Mouse (Mus musculus) embryonic facial prominence, embryonic 14.5 days (tissue): ENCODE data around the gene Pofut2. TPM values are rescaled to one million over a fixed set of nuclear protein-coding genes. Genes with fewer than 3 reads are reported as not detected.

Experiments used
- ATAC-seq: fragments of 200-750 bp; cut with Nextera tagmentation; 2 replicates; pipeline ENCODE4 v1.8.0; 2017; ENCODE audit warnings: low read depth, moderate number of reproducible peaks, moderate TSS enrichment
- DNase-seq: peaks from one replicate; pipeline ENCODE4 v3.0.0-alpha.2; 2015; ENCODE audit warnings: low spot score
- H3K27ac ChIP-seq: fragments of 300-500 bp; sonication (generic); replicated peaks from 2 replicates; pipeline ENCODE4 v1.5.1; 2014; ENCODE audit warnings: low read depth, mild to moderate bottlenecking, low read length, moderate library complexity
- H3K27me3 ChIP-seq: fragments of 300-500 bp; sonication (generic); replicated peaks from 2 replicates; pipeline ENCODE4 v1.6.1; 2014; ENCODE audit warnings: low read length; ENCODE audit not compliant: control insufficient read depth, insufficient read depth
- H3K36me3 ChIP-seq: fragments of 300-500 bp; sonication (generic); 2 replicates; pipeline ENCODE4 v1.6.1; 2014; ENCODE audit warnings: low read length, mixed read lengths; ENCODE audit not compliant: control insufficient read depth, insufficient read depth
- H3K4me1 ChIP-seq: fragments of 300-500 bp; sonication (generic); 2 replicates; pipeline ENCODE4 v1.6.1; 2014; ENCODE audit warnings: antibody characterized with exemption, low read length; ENCODE audit not compliant: control insufficient read depth, insufficient read depth
- H3K4me2 ChIP-seq: fragments of 300-500 bp; sonication (generic); 2 replicates; pipeline ENCODE4 v1.6.1; 2014; ENCODE audit warnings: low read depth, mild to moderate bottlenecking, low read length, moderate library complexity, mixed read lengths
- H3K4me3 ChIP-seq: fragments of 300-500 bp; sonication (generic); 2 replicates; pipeline ENCODE4 v1.5.1; 2014; ENCODE audit warnings: low read depth, mild to moderate bottlenecking, low read length
- H3K9ac ChIP-seq: fragments of 300-500 bp; sonication (generic); 2 replicates; pipeline ENCODE4 v1.6.1; 2014; ENCODE audit warnings: low read depth, mild to moderate bottlenecking, low read length, moderate library complexity, mixed read lengths
- H3K9me3 ChIP-seq: fragments of 300-500 bp; sonication (generic); 2 replicates; pipeline ENCODE4 v1.6.1; 2016; ENCODE audit warnings: low read length; ENCODE audit not compliant: control insufficient read depth
- WGBS: fragments of 180-500 bp; shearing (Covaris S2); extraction: QIAGEN DNeasy Blood & Tissue Kit; methylation state at CpG from one replicate; pipeline ENCODE4 v1.1.7; 2014; 5-methylcytosine and 5-hydroxymethylcytosine counted together
- polyA plus RNA-seq: library from polyadenylated mRNA; unstranded; fragments of >200 nt; fragmentation: Nextera tagmentation; extraction: Ambion mirVana; gene quantifications from 2 replicates; pipeline ENCODE4 v1.2.1, GENCODE M21; 2014

Gene Pofut2
- polyA plus RNA-seq, 1 experiment from 2014 or later = 168 TPM

- ATAC-seq (no peak), DNase-seq (no peak)
- Histone ChIP-seq H3K9ac (no peak overlapping the region), H3K27me3 (no peaks in the 10 kb centered on the region), H3K4me3 (no peak overlapping the region), H3K4me2 (no peak overlapping the region), H3K36me3 (no peaks in the 10 kb centered on the region), H3K27ac (no peak overlapping the region), H3K9me3 (no peaks in the 10 kb centered on the region), H3K4me1 (peaks cover 9% of the 10 kb centered on the region)
- 67% methylated on average over 2 of the region's 2 CpGs for WGBS
Observed at GRCm38 (mm10) chr10:77216313-77216712, 42.7 kb upstream of the Pofut2 start.

DNA sequence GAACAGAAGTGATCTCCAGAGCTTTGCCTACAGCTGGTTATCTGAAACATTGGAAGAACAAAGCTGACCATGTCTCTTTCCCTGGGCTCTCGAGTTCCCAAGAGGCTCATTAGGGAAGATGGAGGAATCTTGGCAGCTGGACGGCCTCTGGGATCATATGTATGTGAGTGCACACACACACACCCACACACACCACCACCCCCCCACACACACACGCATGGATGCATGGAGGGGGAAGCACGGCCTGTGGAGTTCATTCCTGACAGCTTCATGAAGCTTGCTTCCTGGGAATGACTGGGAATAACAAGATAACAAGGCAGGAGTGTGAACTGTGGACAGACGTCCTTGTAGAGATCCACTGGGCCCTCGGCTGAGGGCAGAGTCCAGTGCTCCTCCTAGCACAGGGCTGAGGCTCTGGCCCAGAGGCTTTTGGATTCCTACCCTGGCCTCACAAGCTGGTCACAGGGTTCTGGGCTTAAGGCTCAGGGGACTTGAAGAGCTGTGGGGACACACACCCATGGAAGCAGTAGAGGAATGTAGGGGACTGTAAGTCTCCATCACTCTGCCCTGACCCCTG lies 41.8 kb upstream of the Pofut2 start:
- H3K4me1 ChIP-seq = peaks cover 6% of the 10 kb centered on the region
- no peak overlapping the region for H3K4me2 ChIP-seq
- ATAC-seq = no peak
- H3K36me3 ChIP-seq = no peaks in the 10 kb centered on the region
- no peak for DNase-seq
- 80% methylated on average over 6 of the region's 6 CpGs for WGBS
- H3K4me3 ChIP-seq = no peak overlapping the region
- H3K27ac ChIP-seq = no peak overlapping the region
- no peak overlapping the region for H3K9ac ChIP-seq
- H3K27me3 ChIP-seq = no peaks in the 10 kb centered on the region
- no peaks in the 10 kb centered on the region for H3K9me3 ChIP-seq

- WGBS = 85% methylated on average over 4 of the region's 4 CpGs
- H3K4me1 ChIP-seq = peaks cover 3% of the 10 kb centered on the region; the same call in 1 of the 2 replicates
- DNase-seq (no peak), ATAC-seq (no peak)
- no peak overlapping the region for H3K27ac ChIP-seq
- no peaks in the 10 kb centered on the region for H3K9me3 ChIP-seq
- H3K9ac ChIP-seq = no peak overlapping the region
- no peaks in the 10 kb centered on the region for H3K27me3 ChIP-seq
- no peak overlapping the region for H3K4me2 ChIP-seq
- H3K36me3 ChIP-seq = no peaks in the 10 kb centered on the region
- no peak overlapping the region for H3K4me3 ChIP-seq
Observed at GRCm38 (mm10) chr10:77218059-77218458, 41.0 kb upstream of the Pofut2 start.

DNA sequence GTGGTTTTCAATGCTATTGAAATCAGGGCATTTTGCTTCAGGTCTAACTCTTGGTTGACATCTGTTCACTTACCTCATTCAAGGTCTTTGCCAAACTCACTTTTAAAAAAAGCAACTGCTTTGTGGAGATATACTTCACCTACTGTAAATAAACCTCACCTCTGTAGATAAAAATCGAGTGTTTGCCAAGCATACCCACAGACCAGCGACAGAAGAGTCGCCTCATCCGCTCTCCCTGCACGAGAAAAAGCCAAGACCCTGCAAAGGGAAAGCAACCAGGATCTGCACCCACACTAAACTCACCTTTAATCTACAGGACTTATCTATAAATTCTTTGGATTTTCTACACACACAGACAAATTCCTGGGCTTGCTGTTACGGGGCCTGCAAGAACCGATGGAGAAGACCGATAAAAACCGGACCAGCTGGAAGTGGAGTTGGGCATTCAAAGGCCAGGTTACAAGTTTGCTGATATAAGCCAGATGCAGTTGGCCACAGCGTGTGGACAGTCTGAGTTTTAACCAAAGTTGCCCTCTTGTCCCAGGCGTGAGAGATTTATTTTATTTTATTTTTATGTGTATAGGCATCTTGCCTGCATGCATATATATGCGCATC lies 39.5 kb upstream of the Pofut2 start:
- DNase-seq = no peak
- H3K4me2 ChIP-seq = no peak overlapping the region
- no peak overlapping the region for H3K9ac ChIP-seq
- H3K36me3 ChIP-seq = no peaks in the 10 kb centered on the region
- H3K4me1 ChIP-seq = peaks cover 3% of the 10 kb centered on the region; the same call in 1 of the 2 replicates
- H3K9me3 ChIP-seq = no peaks in the 10 kb centered on the region
- H3K27ac ChIP-seq = no peak overlapping the region
- 81% methylated on average over 12 of the region's 12 CpGs for WGBS
- no peaks in the 10 kb centered on the region for H3K27me3 ChIP-seq
- no peak for ATAC-seq
- H3K4me3 ChIP-seq = no peak overlapping the region

DNA sequence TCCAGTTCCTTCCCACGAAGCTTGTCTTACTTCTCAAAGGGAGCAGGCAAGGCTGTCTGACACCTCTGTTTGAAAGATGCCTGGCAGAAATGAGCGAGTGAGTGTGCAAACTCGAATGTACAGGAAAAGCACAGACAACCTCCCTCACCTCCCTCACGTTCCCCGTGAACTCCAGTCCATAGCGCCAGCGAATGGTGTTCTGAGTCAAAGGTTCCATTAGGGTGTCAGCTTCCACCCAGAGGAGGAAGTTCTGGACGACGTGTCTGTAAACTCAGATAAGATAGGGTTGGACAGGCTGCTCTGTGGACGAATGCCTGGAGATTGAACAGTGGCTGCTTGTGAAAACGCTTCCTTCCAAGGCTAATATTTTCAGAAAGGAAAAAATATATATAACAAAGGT lies 37.9 kb upstream of the Pofut2 start:
- peaks cover 3% of the 10 kb centered on the region; the same call in 1 of the 2 replicates for H3K4me1 ChIP-seq
- no peak overlapping the region for H3K4me3 ChIP-seq
- no peak overlapping the region for H3K9ac ChIP-seq
- no peaks in the 10 kb centered on the region for H3K9me3 ChIP-seq
- H3K36me3 ChIP-seq = no peaks in the 10 kb centered on the region
- no peaks in the 10 kb centered on the region for H3K27me3 ChIP-seq
- peak; percentile 34 for DNase-seq
- ATAC-seq = no peak
- no peak overlapping the region for H3K27ac ChIP-seq
- WGBS = 41% methylated on average over 11 of the region's 11 CpGs
- H3K4me2 ChIP-seq = no peak overlapping the region

DNA sequence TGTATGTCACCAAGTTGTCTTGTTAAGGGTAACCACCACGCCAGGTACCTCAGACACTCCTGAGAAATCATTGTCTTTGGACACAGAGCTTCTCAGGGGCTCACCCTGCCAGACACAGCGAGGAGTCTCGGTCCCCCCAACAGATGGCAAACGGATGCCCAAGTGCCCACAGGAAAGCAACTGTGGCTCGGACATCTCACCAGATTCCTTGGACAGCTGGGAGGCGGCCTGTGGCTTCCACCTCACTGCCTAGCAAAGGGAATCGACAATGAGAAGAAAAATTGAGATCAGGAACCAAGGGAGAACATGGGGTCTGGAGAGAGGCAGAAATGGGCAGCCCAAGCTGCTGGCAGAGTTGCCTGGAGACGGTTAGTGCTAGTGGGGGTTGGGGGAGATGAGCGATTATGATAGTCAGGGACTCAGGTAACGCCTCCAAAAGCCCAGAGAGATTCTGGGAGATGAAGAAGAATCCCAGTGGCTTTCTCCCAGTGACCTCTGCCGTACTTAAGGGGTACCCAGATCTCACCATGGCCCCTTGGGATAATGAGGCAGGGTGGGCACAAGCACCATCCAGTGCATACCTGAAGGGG lies 36.0 kb upstream of the Pofut2 start:
- H3K4me2 ChIP-seq = no peak overlapping the region
- no peaks in the 10 kb centered on the region for H3K36me3 ChIP-seq
- H3K9me3 ChIP-seq = no peaks in the 10 kb centered on the region
- H3K9ac ChIP-seq = no peak overlapping the region
- DNase-seq (no peak), ATAC-seq (no peak)
- H3K27ac ChIP-seq = no peak overlapping the region
- no peak overlapping the region for H3K4me3 ChIP-seq
- peaks cover 3% of the 10 kb centered on the region; the same call in 1 of the 2 replicates for H3K4me1 ChIP-seq
- 83% methylated on average over 11 of the region's 11 CpGs for WGBS
- H3K27me3 ChIP-seq = no peaks in the 10 kb centered on the region

- peaks cover 3% of the 10 kb centered on the region; the same call in 1 of the 2 replicates for H3K4me1 ChIP-seq
- no peaks in the 10 kb centered on the region for H3K9me3 ChIP-seq
- ATAC-seq (no peak), DNase-seq (no peak)
- no peaks in the 10 kb centered on the region for H3K36me3 ChIP-seq
- H3K4me2 ChIP-seq = no peak overlapping the region
- H3K27ac ChIP-seq = no peak overlapping the region
- WGBS = 84% methylated on average over 4 of the region's 4 CpGs
- no peak overlapping the region for H3K4me3 ChIP-seq
- no peaks in the 10 kb centered on the region for H3K27me3 ChIP-seq
- H3K9ac ChIP-seq = no peak overlapping the region
Observed at GRCm38 (mm10) chr10:77224390-77224789, 34.6 kb upstream of the Pofut2 start.

GRCm38 (mm10) chr10:77225414-77225813 lies 33.6 kb upstream of the Pofut2 start:
- DNase-seq (peak; percentile 45), ATAC-seq (no peak)
- 49% methylated on average over 9 of the region's 9 CpGs for WGBS

More at GRCm38 (mm10) chr10:77225414-77225813, 33.6 kb upstream of the Pofut2 start:
- no peaks in the 10 kb centered on the region for H3K27me3 ChIP-seq
- no peak overlapping the region for H3K4me2 ChIP-seq
- H3K36me3 ChIP-seq = no peaks in the 10 kb centered on the region
- no peak overlapping the region for H3K27ac ChIP-seq
- H3K9ac ChIP-seq = no peak overlapping the region
- H3K4me3 ChIP-seq = no peak overlapping the region
- no peaks in the 10 kb centered on the region for H3K9me3 ChIP-seq
- H3K4me1 ChIP-seq = peaks cover 12% of the 10 kb centered on the region; the same call in 1 of the 2 replicates
